Mouse (Mus musculus): ENCODE results near the gene Tctex1d1.

The Tctex1d1 gene

GRCm38 (mm10) chr4:102978440-102978839, at the start of gene Tctex1d1:
Gene Tctex1d1, plus strand, starts transcription at chr4:102978606.
- DNase-seq = peak; percentile 33 to 54

DNA sequence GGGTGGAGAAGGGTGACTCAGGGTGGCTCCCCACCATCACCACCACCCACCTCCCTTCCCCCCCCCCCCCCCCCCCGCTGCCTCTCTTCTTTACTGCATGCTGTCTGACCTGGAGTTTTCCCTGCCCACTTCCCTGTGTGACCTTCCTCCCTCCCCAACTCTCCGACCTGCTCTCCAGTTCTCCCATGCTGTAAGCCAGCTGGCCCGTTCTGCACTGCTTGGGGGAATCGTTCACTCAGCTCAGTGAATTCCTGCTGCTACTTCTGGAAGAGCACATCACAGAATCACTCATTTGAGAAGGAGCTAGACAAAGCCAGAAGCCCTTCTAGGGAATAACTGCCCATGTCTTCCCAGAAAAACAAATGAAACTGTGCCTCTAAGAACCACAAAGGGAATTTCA, 48.9 kb upstream of the Tctex1d1 start:
- DNase-seq = peak; percentile 47 to 55

DNA sequence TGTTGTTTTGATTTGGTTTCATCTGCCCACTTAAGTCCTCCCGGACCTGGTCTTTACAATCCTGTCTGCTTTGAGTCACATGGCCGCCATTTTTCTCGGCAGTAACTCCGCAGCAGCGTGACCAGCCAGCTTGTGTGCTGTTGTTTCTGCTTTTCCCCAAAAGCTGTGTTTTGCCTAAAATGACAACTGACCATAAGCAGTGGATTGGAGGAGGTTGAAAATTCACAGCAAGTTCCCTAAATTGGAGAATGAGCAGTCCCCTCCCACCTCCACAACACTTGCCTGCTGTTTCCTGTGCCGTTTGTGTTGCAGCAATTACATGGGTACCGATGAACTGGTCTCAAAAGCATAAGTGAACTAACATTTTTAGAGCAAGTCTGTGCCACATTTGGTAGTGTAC, 47.7 kb upstream of the Tctex1d1 start:
- no peak for DNase-seq

DNA sequence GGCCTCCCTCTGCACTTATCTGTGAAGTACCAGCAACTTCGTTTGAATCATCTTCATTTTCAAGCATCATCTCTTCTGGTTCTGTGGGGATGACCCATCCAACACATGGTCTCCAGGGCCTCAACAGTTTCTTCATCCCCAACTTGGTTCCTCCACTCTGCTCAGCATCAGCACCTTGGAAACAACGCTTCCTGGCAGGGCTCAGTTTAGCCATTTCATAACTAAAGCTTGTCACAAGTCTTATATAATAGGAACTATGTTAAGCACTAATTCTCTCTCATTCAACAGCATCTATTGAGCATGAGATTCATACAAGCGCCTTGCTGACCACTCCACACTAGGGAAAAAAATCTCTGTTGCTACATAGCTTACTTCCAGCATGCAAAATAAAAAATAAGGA, 38.1 kb upstream of the Tctex1d1 start:
- DNase-seq = no peak

DNA sequence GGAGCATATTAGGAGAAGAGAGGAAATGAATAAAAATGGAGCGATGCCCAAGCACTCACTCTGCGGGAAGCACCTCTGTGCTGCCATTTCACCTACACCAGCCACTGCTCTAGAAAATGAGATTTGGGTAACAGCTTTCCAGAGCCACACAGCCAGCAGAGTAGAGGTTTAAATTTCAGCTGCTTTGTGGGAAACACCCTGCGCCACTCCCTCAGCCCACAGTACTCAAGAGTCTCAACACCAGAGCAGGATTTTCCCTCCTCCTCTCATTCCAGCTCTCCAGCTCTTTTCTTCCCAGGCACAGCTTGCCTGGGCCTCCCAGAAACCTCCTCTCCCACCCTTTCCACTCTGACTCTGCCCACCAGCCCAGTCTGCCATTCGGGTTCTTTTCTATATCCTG, 37.7 kb upstream of the Tctex1d1 start:
- no peak for DNase-seq

- DNase-seq = no peak
Observed at GRCm38 (mm10) chr4:102944325-102944724, 34.1 kb upstream of the Tctex1d1 start.

- no peak for DNase-seq
Observed at GRCm38 (mm10) chr4:102952476-102952875, 25.9 kb upstream of the Tctex1d1 start.

GRCm38 (mm10) chr4:102955294-102955956, 23.0 kb upstream of the Tctex1d1 start:
- no peak for DNase-seq

DNA sequence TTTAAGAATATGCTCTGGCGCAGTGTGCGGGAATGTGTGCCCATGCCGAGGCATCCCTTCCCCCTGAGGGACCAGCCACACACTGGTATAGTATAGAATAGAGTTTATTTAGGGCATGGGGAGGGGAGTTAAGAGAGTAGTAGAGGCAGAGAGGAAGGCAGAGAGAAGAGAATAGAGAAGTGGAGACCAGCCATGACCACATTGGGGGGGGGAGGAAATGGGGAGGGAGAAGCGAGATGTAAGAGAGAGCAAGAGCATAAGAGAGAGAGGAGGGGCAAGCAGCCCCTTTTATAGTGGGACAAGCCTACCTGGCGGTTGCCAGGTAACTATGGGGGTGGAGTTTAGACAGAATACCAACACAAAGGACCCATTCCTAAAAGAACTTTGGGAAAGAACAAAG, 19.0 kb upstream of the Tctex1d1 start:
- DNase-seq = no peak

DNA sequence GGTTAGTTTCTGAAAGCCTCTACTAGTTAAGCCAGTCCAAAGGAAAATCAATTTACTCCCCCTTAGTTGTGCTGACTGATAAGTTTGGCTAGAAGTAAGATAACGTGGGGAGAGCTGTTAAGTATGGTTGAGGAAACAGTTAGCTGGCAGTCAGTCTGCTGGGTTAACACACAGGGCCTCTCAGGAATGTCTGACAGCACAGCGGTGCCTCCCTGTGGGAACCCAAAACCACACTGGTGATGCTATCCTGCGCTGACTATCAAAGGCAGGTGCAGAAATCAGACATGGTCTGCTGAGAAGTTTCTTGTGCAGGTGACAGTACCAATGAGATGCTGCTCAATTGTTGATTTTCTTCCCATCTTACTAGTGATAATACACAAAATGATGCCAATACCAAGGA, 14.2 kb upstream of the Tctex1d1 start:
- no peak for DNase-seq

GRCm38 (mm10) chr4:102967811-102968210, 10.6 kb upstream of the Tctex1d1 start:
- no peak for DNase-seq

DNA sequence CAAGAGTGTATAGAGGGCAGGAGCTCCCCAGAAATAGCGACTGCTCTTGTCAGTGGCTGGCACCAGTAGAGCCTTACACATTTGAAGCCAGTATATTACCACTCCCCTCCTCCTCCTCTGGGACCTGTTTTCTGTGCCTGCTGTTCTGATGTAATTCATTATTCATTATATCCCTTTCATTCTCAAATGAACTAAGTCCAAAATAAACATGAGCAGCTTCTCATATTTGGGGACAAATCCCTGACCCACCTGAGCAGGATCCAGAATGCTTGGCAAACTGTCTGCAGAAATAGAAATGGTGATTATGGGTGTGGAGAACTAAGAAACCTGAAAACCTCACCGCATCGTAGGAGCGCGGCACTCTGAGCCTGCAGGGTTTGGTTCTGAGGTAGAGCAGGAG, 8.8 kb upstream of the Tctex1d1 start:
- no peak for DNase-seq

- DNase-seq = no peak
Observed at GRCm38 (mm10) chr4:102971159-102971558, 7.2 kb upstream of the Tctex1d1 start.

- DNase-seq = no peak
Observed at GRCm38 (mm10) chr4:102972071-102972470, 6.3 kb upstream of the Tctex1d1 start.

DNA sequence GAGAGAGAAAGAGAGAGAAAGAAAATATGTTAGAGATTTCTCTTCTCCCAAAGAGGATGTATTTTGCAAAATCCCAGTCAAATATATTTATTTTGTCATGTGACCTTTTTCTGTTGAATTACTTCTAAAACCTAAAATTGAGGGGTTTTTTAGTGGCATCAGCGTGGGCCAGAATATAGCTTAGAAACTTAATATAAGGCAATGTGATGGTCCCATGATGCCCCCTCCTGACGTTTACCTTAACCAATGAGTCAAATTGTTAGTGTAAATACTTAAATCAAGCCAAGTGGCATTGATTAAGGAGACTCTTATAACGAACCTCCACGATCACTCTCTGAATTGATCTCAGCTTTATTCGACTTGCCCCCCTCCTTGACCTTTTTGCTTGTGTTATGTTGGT, 4.2 kb upstream of the Tctex1d1 start:
- DNase-seq = no peak

DNA sequence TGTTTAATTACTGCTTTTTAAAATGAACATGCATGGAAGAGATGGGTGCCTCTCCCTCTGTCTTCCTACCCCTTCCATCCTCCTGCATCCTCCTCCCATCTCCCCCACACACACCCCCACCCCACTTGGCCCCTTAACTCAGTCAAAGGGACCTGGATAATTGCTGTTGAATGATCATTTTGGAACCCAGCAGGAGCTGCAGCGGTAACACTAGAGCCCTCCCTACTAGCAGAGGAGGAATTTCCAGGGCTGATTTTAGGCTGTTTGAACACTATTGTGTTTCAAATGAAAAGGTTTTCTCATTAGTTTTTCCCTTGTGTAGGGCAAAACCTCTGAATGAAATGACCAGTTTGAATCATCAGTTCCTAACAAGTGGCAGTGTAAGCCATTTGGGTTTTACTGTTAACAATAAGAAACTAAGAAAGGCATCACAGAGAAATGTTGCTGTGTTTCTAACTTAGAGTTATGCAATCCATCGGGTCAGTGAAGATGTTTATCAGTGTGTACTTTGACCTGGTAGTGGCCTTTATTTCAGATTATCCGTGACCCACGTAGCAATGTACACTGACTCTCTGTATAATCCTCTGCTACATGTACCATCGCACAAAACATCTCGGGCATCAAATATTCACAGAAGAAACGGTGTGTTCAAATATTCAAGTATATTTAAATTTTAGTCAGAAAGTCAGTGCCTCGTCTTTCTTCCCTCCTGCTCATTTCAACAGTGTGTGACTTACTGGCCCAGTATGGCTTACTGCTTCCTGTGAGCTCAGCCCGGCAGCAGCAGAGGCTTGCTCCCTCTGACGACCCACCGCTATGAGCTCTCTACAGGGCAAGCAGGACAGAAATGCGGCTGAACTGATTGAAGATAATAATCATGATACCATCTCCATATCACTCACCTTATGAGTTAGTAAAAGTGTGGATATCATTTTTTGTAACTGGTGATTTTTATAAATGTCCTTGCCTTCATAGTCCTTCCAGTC, 1.8 kb upstream of the Tctex1d1 start:
- no peak for DNase-seq

GRCm38 (mm10) chr4:102977778-102978321, 556 bp upstream of the Tctex1d1 start:
- peak; percentile 7 to 13 for DNase-seq

GRCm38 (mm10) chr4:102979385-102979784, 979 bp downstream of the Tctex1d1 start:
- no peak for DNase-seq

DNA sequence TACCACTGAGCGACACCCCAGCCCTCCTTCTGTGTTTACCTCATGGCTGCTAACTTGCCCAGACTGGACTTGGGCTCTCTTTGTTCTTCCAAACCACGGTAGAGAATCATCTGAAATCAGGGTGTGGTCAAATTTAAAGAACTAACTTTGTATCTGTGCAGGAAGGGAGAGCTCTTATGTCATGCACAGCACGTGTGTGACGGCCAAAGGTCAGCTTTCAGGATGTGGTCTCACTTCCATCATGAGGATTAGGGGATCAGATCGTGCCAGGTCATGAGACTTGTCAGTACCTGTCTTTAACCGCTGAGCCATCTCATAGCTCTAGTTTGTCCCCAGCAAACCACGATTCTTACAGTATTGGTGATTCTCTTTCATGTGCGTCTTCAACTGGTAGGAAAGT, 3.3 kb downstream of the Tctex1d1 start:
- DNase-seq = no peak

DNA sequence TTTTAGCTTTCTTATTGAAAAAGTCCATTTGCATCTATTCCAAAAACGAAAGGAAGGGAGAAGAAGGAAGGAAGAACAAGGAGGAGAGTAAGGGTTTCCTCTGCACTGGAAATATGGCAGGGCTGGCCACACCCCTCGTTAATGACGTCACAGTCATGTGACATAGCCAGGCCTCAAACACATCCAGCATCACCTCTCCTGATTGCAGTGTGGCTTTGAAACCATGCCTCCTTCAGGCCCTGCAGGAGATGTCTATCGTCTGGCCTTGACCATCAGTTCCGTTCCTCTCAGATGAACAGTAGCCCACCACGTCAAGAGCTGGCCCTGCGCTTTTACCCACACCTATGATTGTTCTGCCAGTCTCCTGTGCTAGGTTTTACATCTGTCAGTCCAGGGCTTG, 7.8 kb downstream of the Tctex1d1 start:
- DNase-seq = peak in 1 of 2 experiments; percentile 17

DNA sequence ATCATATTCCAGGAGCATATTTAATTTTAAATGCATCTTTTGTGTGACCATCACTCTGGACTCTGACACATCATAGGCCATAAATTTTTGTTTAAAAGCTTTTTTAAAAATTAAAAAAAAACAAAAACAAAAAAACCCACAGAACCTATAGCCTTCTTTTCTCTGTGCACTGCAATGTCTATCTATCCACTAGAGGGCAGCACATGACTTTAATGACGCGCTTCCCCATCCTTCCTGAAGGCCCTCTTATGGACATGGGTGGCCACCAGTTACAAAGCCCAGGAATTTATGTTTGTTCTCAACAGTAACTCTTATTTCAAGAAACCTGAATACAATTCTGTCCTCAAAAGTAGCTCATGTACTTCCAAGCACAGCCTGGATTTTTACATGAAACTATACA, 8.5 kb downstream of the Tctex1d1 start:
- peak; percentile 80 to 81 for DNase-seq

DNA sequence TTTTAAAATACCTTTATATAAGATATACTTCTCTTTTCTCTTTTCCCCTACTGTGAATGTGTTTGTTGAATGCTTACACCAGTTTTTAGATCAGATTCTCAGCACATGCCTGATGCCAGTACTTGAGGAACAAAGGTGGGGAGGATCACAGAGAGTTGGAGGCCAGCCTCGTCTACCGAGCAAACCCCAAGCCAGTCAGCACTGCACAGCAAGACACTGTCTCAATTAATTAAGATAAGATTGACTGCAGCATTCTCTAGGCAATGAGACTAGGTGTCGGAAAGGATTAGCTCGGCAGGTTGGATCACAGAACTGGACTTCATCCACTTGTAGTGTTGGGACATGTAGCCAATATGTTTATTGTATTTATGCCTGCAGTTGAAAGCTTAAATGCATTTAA, 8.9 kb downstream of the Tctex1d1 start:
- DNase-seq = peak in 1 of 2 experiments; percentile 15

DNA sequence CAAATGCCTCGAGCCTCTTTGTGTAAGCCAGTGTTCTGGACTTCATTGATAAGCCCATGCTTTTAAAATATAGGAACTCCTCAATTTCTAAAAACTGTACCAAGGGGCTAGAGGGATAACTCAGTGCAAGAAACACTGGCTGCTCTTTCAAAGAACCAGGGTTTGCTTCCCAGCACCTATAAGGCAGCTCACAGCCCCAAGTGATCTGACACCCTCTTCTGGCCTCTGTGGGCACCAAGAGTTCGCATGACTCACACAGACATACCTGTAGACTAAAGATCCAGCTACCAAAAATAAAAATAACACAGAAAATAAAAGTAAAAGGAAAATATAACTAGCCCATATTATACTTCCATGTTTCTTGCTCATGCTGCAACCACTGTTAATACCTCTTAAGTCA, 9.3 kb downstream of the Tctex1d1 start:
- no peak for DNase-seq

DNA sequence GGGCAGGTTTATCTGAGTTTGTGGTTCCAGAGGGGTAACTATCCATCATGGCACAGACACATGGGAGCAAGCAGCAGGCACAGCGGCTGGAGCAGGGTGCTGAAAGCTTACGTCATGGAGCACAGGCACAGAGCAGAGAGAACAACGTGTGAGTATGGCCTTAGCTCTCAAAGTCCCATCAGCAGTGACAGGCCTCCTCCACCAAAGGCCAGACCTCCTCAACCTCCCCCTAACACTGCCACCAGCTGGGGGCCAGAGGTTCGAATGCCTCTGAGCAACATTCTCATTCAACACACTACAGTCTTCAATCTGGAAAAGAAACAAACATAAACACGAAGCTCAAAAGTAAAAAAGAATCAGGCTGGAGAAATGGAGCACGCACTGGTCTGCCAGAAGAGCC, 10.1 kb downstream of the Tctex1d1 start:
- no peak for DNase-seq
